Mouse (Mus musculus): Measurements from ENCODE around the gene Kbtbd6. TPM values are rescaled to one million over a fixed set of nuclear protein-coding genes. Genes with fewer than 3 reads are reported as not detected.

The Kbtbd6 gene
- total and polyA plus RNA-seq, 3 experiments = 0.12 TPM; not detected in 2

DNA sequence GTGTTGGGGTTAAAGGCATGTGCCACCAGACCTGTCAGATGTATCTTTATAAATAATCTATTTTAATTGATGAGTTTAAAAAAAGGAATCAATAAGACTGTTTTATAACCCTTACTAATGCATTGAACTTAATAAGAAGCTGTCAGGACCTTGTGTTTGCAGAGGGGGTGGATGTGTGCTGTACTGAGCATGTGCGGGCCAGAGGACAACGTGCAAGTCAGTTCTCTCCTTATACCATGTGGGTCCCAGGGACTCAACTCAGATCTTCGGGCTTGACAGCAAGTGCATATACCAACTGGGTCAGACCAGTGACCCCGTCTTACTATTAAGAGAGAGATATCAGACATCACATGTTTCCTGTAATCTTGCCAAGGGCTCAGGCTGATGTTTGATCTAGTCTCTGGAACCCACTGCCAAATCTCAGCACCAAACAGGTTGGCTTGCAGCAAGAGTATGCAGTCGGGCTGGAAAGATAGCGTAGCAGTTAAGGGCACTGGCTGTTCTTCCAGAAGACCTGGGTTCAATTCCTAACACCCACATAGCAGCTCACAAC lies 42.3 kb upstream of the Kbtbd6 start:
- H3K4me2 ChIP-seq (ENCODE audit: insufficient read depth, low read depth, poor library complexity, severe bottlenecking) = no peak overlapping the region
- H3K4me3 ChIP-seq (replicated peaks in 1 of 3; ENCODE audit: low read depth in 2 of 3, low read length in 2 of 3, poor library complexity in 1 of 3) = no peak overlapping the region
- TF ChIP-seq ZKSCAN1 (IDR thresholded peaks at IDR 0.05; ENCODE audit: borderline replicate concordance, low read depth, low read length) (no peak), MEF2A (IDR thresholded peaks at IDR 0.05; ENCODE audit: borderline replicate concordance, low read depth, low read length) (no peak), BHLHE40 (IDR thresholded peaks at IDR 0.05; ENCODE audit: low read depth, low read length) (no peak), ETS1 (conservative IDR thresholded peaks at IDR 0.05; ENCODE audit: low read depth, low read length) (no peak), JUN (IDR thresholded peaks at IDR 0.05; ENCODE audit: insufficient read depth, low read depth, low read length) (no peak), POLR2A (IDR thresholded peaks at IDR 0.05; ENCODE audit: low read depth, low read length) (no peak), MYC (IDR thresholded peaks at IDR 0.05; ENCODE audit: low read depth, low read length) (no peak), ZNF384 (IDR thresholded peaks at IDR 0.05; ENCODE audit: low read depth, low read length) (no peak), TBP (conservative IDR thresholded peaks at IDR 0.05; ENCODE audit: low read depth, low read length) (no peak), USF2 (conservative IDR thresholded peaks at IDR 0.05; ENCODE audit: low read depth, low read length) (no peak), CTCF (conservative IDR thresholded peaks at IDR 0.05 in 1 of 2, IDR thresholded peaks at IDR 0.05 in 1 of 2; ENCODE audit: low read depth in 2 of 2, low read length in 2 of 2) (no peak), MAX (IDR thresholded peaks at IDR 0.05; ENCODE audit: low read length) (no peak), RAD21 (IDR thresholded peaks at IDR 0.05; ENCODE audit: low read depth, low read length) (no peak), GABPA (IDR thresholded peaks at IDR 0.05; ENCODE audit: insufficient replicate concordance, low read depth, low read length) (no peak), ZC3H11A (IDR thresholded peaks at IDR 0.05; ENCODE audit: low read depth, low read length) (no peak), CHD2 (IDR thresholded peaks at IDR 0.05; ENCODE audit: low read length) (no peak), EP300 (IDR thresholded peaks at IDR 0.05; ENCODE audit: low read length) (no peak), IRF4 (IDR thresholded peaks at IDR 0.05; ENCODE audit: low read depth, low read length) (no peak), PAX5 (IDR thresholded peaks at IDR 0.05; ENCODE audit: low read length) (no peak), RCOR1 (conservative IDR thresholded peaks at IDR 0.05; ENCODE audit: low read depth, low read length) (no peak)
- H3K36me3 ChIP-seq (replicated peaks in 1 of 2; ENCODE audit: control insufficient read depth in 1 of 2, insufficient read depth in 1 of 2, low read length in 1 of 2) = peaks cover 11 to 62% of the 10 kb centered on the region in 2 experiments
- H3K79me2 ChIP-seq (replicated peaks; ENCODE audit: control insufficient read depth, extremely low read depth, insufficient read depth, poor library complexity, severe bottlenecking) = no peaks in the 10 kb centered on the region
- H3K27me3 ChIP-seq (replicated peaks) = no peaks in the 10 kb centered on the region
- no peak for DNase-seq (ENCODE audit: extremely low read depth)
- H3K4me1 ChIP-seq (ENCODE audit: control insufficient read depth in 1 of 2, insufficient read depth in 2 of 2) = peaks cover 0 to 5% of the 10 kb centered on the region in 2 experiments; a peak in 1 of 4 replicates
- no peaks in the 10 kb centered on the region for H3K9me3 ChIP-seq (replicated peaks; ENCODE audit: low read length)
- no peak overlapping the region for H3K9ac ChIP-seq (ENCODE audit: insufficient read depth, low read depth)
- in situ Hi-C loops (cut with MboI; ENCODE audit: low pct_ligation_motif_present, low pct_unique_long_range_greater_than_20kb, low sequenced_read_pairs) = no loop called here
- dilution Hi-C loops (cut with MboI; ENCODE audit: extremely low pct_ligation_motif_present, extremely low pct_unique_long_range_greater_than_20kb, low sequenced_read_pairs) = no loop called here
- no peak overlapping the region for H3K27ac ChIP-seq (ENCODE audit: insufficient read depth, low read depth)

DNA sequence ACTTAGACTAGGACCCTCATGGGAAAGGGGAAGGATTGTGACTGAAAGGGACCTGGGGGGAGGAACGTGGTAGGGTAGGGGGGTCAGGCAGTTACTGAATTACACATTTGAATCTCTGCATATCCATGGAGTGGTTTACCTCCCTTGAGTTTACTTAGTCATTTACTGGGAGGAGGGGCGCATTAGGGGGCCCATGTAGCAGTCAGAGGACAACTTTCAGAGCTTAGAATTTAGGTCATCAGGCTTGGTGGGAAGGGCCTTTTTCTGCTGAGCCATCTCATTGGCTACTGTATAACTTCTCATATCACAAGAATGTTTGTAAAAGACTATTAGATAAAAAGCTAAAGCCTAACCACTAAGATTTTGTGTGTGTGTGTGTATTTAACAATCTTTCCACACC lies 41.0 kb upstream of the Kbtbd6 start:
- Histone ChIP-seq H3K4me1 (ENCODE audit: control insufficient read depth in 1 of 2, insufficient read depth in 2 of 2) (peaks cover 0 to 5% of the 10 kb centered on the region in 2 experiments; a peak in 1 of 4 replicates), H3K27ac (ENCODE audit: insufficient read depth, low read depth) (no peak overlapping the region), H3K4me2 (ENCODE audit: insufficient read depth, low read depth, poor library complexity, severe bottlenecking) (no peak overlapping the region), H3K36me3 (replicated peaks in 1 of 2; ENCODE audit: control insufficient read depth in 1 of 2, insufficient read depth in 1 of 2, low read length in 1 of 2) (peaks cover 11 to 69% of the 10 kb centered on the region in 2 experiments), H3K4me3 (replicated peaks in 1 of 3; ENCODE audit: low read depth in 2 of 3, low read length in 2 of 3, poor library complexity in 1 of 3) (no peak overlapping the region), H3K9me3 (replicated peaks; ENCODE audit: low read length) (no peaks in the 10 kb centered on the region), H3K27me3 (replicated peaks) (no peaks in the 10 kb centered on the region), H3K9ac (ENCODE audit: insufficient read depth, low read depth) (no peak overlapping the region), H3K79me2 (replicated peaks; ENCODE audit: control insufficient read depth, extremely low read depth, insufficient read depth, poor library complexity, severe bottlenecking) (no peaks in the 10 kb centered on the region)
- TF ChIP-seq CHD2 (IDR thresholded peaks at IDR 0.05; ENCODE audit: low read length) (no peak), HCFC1 (IDR thresholded peaks at IDR 0.05; ENCODE audit: low read depth, low read length) (no peak), TBP (conservative IDR thresholded peaks at IDR 0.05; ENCODE audit: low read depth, low read length) (no peak)
- dilution Hi-C loops (cut with MboI; ENCODE audit: extremely low pct_ligation_motif_present, extremely low pct_unique_long_range_greater_than_20kb, low sequenced_read_pairs) (no loop called here), in situ Hi-C loops (cut with MboI; ENCODE audit: low pct_ligation_motif_present, low pct_unique_long_range_greater_than_20kb, low sequenced_read_pairs) (no loop called here)
- DNase-seq (ENCODE audit: extremely low read depth) = no peak

All from CH12.LX (cell line).